Mouse (Mus musculus): ENCODE measurements at regions not wholly inside any gene's neighbourhood (a gene's known extent, or its start where the extent isn't known, plus 50 kb on each side); places are given as distances from the start of the nearest gene placed in this dataset.

GRCm38 (mm10) chr3:38783711-38784110 is 103.0 kb upstream of the Fat4 start:
- Histone ChIP-seq H3K9me3 (ENCODE audit: control insufficient read depth, low read length) (no peaks in the 10 kb centered on the region), H3K27ac (replicated peaks; ENCODE audit: low read depth, low read length) (no peak overlapping the region)
- WGBS, result 61% methylated on average over 6 of the region's 6 CpGs

GRCm38 (mm10) chr3:38783051-38783450 is 103.7 kb upstream of the Fat4 start:
- 53% methylated on average over 3 of the region's 3 CpGs for WGBS
- DNase-seq (ENCODE audit: low spot score) (no peak), ATAC-seq (ENCODE audit: low FRiP score, low read depth) (no peak)
- Histone ChIP-seq H3K4me2 (replicated peaks; ENCODE audit: low read depth, low read length, severe bottlenecking) (no peak overlapping the region), H3K9me3 (ENCODE audit: control insufficient read depth, low read length) (no peaks in the 10 kb centered on the region), H3K9ac (ENCODE audit: low read depth, low read length, severe bottlenecking) (no peak overlapping the region), H3K27ac (replicated peaks; ENCODE audit: low read depth, low read length) (no peak overlapping the region), H3K36me3 (ENCODE audit: control insufficient read depth, insufficient read depth, low read length) (no peaks in the 10 kb centered on the region), H3K4me1 (ENCODE audit: control insufficient read depth, insufficient read depth, low read length) (no peaks in the 10 kb centered on the region), H3K27me3 (ENCODE audit: control insufficient read depth, insufficient read depth, low read length) (no peaks in the 10 kb centered on the region), H3K4me3 (replicated peaks; ENCODE audit: low read length) (no peak overlapping the region)
- TF ChIP-seq POLR2A (IDR thresholded peaks at IDR 0.05; ENCODE audit: borderline replicate concordance, extremely low read depth, insufficient read depth, insufficient read length), result no peak

More at GRCm38 (mm10) chr3:38783711-38784110, 103.0 kb upstream of the Fat4 start:
- DNase-seq (ENCODE audit: low spot score), result no peak
- Histone ChIP-seq H3K36me3 (ENCODE audit: control insufficient read depth, insufficient read depth, low read length) (no peaks in the 10 kb centered on the region), H3K9ac (ENCODE audit: low read depth, low read length, severe bottlenecking) (no peak overlapping the region), H3K4me2 (replicated peaks; ENCODE audit: low read depth, low read length, severe bottlenecking) (no peak overlapping the region), H3K4me3 (replicated peaks; ENCODE audit: low read length) (no peak overlapping the region), H3K27me3 (ENCODE audit: control insufficient read depth, insufficient read depth, low read length) (no peaks in the 10 kb centered on the region), H3K4me1 (ENCODE audit: control insufficient read depth, insufficient read depth, low read length) (no peaks in the 10 kb centered on the region)
- TF ChIP-seq POLR2A (IDR thresholded peaks at IDR 0.05; ENCODE audit: borderline replicate concordance, extremely low read depth, insufficient read depth, insufficient read length), result no peak
- no peak for ATAC-seq (ENCODE audit: low FRiP score, low read depth)

GRCm38 (mm10) chr3:38776743-38777366 is 109.9 kb upstream of the Fat4 start:
- Histone ChIP-seq H3K4me3 (replicated peaks; ENCODE audit: low read length) (no peak overlapping the region), H3K9me3 (ENCODE audit: control insufficient read depth, low read length) (no peaks in the 10 kb centered on the region), H3K9ac (ENCODE audit: low read depth, low read length, severe bottlenecking) (no peak overlapping the region), H3K27ac (replicated peaks; ENCODE audit: low read depth, low read length) (no peak overlapping the region), H3K4me1 (ENCODE audit: control insufficient read depth, insufficient read depth, low read length) (no peaks in the 10 kb centered on the region), H3K27me3 (ENCODE audit: control insufficient read depth, insufficient read depth, low read length) (no peaks in the 10 kb centered on the region), H3K4me2 (replicated peaks; ENCODE audit: low read depth, low read length, severe bottlenecking) (no peak overlapping the region), H3K36me3 (ENCODE audit: control insufficient read depth, insufficient read depth, low read length) (no peaks in the 10 kb centered on the region)
- DNase-seq (ENCODE audit: low spot score) (no peak), ATAC-seq (ENCODE audit: low FRiP score, low read depth) (no peak)
- no peak for TF ChIP-seq POLR2A (IDR thresholded peaks at IDR 0.05; ENCODE audit: borderline replicate concordance, extremely low read depth, insufficient read depth, insufficient read length)
- 74% methylated on average over 4 of the region's 4 CpGs for WGBS

- H3K27me3 ChIP-seq (ENCODE audit: control insufficient read depth, insufficient read depth, low read length), result no peaks in the 10 kb centered on the region
- no peak overlapping the region for H3K4me3 ChIP-seq (replicated peaks; ENCODE audit: low read length)
- H3K36me3 ChIP-seq (ENCODE audit: control insufficient read depth, insufficient read depth, low read length), result no peaks in the 10 kb centered on the region
- no peak overlapping the region for H3K9ac ChIP-seq (ENCODE audit: low read depth, low read length, severe bottlenecking)
- H3K4me1 ChIP-seq (ENCODE audit: control insufficient read depth, insufficient read depth, low read length), result no peaks in the 10 kb centered on the region
- WGBS, result 51% methylated on average over 5 of the region's 5 CpGs
- H3K9me3 ChIP-seq (ENCODE audit: control insufficient read depth, low read length), result no peaks in the 10 kb centered on the region
- ATAC-seq (ENCODE audit: low FRiP score, low read depth) (no peak), DNase-seq (ENCODE audit: low spot score) (no peak)
- no peak overlapping the region for H3K4me2 ChIP-seq (replicated peaks; ENCODE audit: low read depth, low read length, severe bottlenecking)
- no peak overlapping the region for H3K27ac ChIP-seq (replicated peaks; ENCODE audit: low read depth, low read length)
- no peak for TF ChIP-seq POLR2A (IDR thresholded peaks at IDR 0.05; ENCODE audit: borderline replicate concordance, extremely low read depth, insufficient read depth, insufficient read length)
These were observed 132.1 kb upstream of the Fat4 start for GRCm38 (mm10) chr3:38754632-38755123.

GRCm38 (mm10) chr3:38753446-38754205 is 133.1 kb upstream of the Fat4 start:
- 76% methylated on average over 2 of the region's 2 CpGs for WGBS
- Histone ChIP-seq H3K27me3 (ENCODE audit: control insufficient read depth, insufficient read depth, low read length) (no peaks in the 10 kb centered on the region), H3K4me1 (ENCODE audit: control insufficient read depth, insufficient read depth, low read length) (no peaks in the 10 kb centered on the region), H3K9ac (ENCODE audit: low read depth, low read length, severe bottlenecking) (no peak overlapping the region), H3K4me3 (replicated peaks; ENCODE audit: low read length) (no peak overlapping the region), H3K36me3 (ENCODE audit: control insufficient read depth, insufficient read depth, low read length) (no peaks in the 10 kb centered on the region), H3K4me2 (replicated peaks; ENCODE audit: low read depth, low read length, severe bottlenecking) (no peak overlapping the region), H3K9me3 (ENCODE audit: control insufficient read depth, low read length) (no peaks in the 10 kb centered on the region), H3K27ac (replicated peaks; ENCODE audit: low read depth, low read length) (no peak overlapping the region)
- no peak for TF ChIP-seq POLR2A (IDR thresholded peaks at IDR 0.05; ENCODE audit: borderline replicate concordance, extremely low read depth, insufficient read depth, insufficient read length)
- DNase-seq (ENCODE audit: low spot score) (no peak), ATAC-seq (ENCODE audit: low FRiP score, low read depth) (no peak)

All from limb, embryonic 14.5 days (tissue).